Mouse (Mus musculus): ENCODE data around the gene Zfp982. TPM values are rescaled to one million over a fixed set of nuclear protein-coding genes. Genes with fewer than 3 reads are reported as not detected.
"Not testable (repeated sequence)": the region's sequence is repeated elsewhere in the genome, so short reads cannot be mapped to it uniquely, and the experiment has no call there.

Gene Zfp982
- polyA plus RNA-seq, 1 experiment from 2014 or later, result 6.6 TPM

DNA sequence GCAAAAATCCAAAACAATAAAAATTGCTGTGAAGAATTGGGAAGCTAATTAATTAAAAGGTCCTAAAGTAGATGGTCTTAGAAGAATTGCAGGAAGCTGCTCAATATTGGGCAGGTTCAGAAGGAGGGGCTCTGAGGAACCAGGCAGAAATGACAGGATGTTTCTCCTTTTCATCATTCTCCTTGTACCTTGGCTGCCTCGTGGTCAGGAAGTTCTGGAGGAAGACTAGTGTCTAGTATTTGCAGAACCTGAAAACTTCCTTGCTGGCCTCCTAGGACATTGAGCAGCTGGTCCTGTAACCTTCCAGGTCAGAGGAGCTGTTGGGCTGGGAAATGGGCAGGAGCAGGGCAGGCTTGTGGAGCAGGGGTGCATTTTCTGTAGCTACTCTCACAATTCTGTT, 64.7 kb downstream of the Zfp982 start:
- not testable (repeated sequence) for H3K4me3 ChIP-seq (ENCODE audit: low read length); ATAC-seq (ENCODE audit: low FRiP score, low TSS enrichment); H3K36me3 ChIP-seq (ENCODE audit: insufficient read depth, low read length); H3K4me1 ChIP-seq (ENCODE audit: insufficient read depth, low read length); H3K4me2 ChIP-seq (replicated peaks; ENCODE audit: low read depth, low read length); H3K27ac ChIP-seq (ENCODE audit: low read length); H3K9ac ChIP-seq (replicated peaks; ENCODE audit: low read length); H3K27me3 ChIP-seq (ENCODE audit: insufficient read depth, low read length)
- WGBS, result 47% methylated on average over 1 of the region's 1 CpGs
- H3K9me3 ChIP-seq (ENCODE audit: low read length), result 0 out of 2 replicates have a peak, but pooled peaks cover 13% of the 10 kb centered on the region

DNA sequence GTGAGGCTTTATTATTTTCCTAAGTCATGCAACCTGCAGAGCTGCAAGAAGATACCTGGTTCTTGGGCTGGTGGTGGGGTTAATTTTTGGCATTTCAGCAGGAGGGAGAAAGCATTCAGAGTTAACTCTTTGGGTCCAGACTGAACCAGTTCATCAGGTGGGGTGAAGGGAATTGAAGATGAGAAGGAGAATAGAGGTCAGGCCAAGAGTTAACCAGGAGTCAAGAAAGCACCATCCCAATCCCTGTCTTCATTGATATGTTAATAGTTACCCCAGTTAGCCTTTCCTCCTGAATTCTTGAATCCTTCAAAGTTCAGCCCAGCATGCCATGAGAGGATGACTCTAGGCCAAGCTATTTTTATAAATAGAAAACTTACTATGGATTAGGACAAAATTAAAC, 65.8 kb downstream of the Zfp982 start:
- H3K27me3 ChIP-seq (ENCODE audit: insufficient read depth, low read length); H3K9me3 ChIP-seq (ENCODE audit: low read length); ATAC-seq (ENCODE audit: low FRiP score, low TSS enrichment); H3K36me3 ChIP-seq (ENCODE audit: insufficient read depth, low read length); H3K4me2 ChIP-seq (replicated peaks; ENCODE audit: low read depth, low read length); H3K4me3 ChIP-seq (ENCODE audit: low read length); H3K9ac ChIP-seq (replicated peaks; ENCODE audit: low read length); H3K27ac ChIP-seq (ENCODE audit: low read length); H3K4me1 ChIP-seq (ENCODE audit: insufficient read depth, low read length): not testable (repeated sequence)

DNA sequence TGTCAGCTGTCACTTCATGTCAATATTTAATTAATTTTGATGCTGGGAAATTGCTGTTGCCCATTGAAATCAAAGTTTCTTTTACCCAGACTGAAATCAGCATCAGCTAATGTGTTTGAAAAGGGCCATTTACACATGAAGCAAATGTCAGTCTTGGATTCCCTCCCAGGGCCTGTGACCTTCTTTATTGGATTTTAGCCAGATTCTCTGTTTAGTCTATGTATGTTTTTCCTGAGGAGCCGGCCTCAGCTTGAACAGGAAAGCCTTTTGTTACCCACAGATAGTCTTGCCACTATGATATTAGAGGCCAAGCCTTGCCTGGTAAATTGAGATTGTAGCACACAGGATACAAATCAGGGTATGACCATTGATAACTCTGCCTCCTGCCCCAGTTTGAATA, 66.9 kb downstream of the Zfp982 start:
- 62% methylated on average over 1 of the region's 1 CpGs for WGBS
- not testable (repeated sequence) for ATAC-seq (ENCODE audit: low FRiP score, low TSS enrichment); H3K4me2 ChIP-seq (replicated peaks; ENCODE audit: low read depth, low read length); H3K36me3 ChIP-seq (ENCODE audit: insufficient read depth, low read length); H3K4me3 ChIP-seq (ENCODE audit: low read length); H3K9me3 ChIP-seq (ENCODE audit: low read length); H3K27ac ChIP-seq (ENCODE audit: low read length); H3K27me3 ChIP-seq (ENCODE audit: insufficient read depth, low read length); H3K9ac ChIP-seq (replicated peaks; ENCODE audit: low read length); H3K4me1 ChIP-seq (ENCODE audit: insufficient read depth, low read length)

Other genes with a start within 250 kb of the Zfp982 start
- 0.17 and 0.24 TPM in 2 replicates for gene Zfp988, start 186.7 kb upstream of the Zfp982 start, polyA plus RNA-seq (2015; fragmentation: Nextera tagmentation; extraction: Ambion mirVana)
- gene Zfp978, start 131.1 kb upstream of the Zfp982 start, polyA plus RNA-seq (2015; fragmentation: Nextera tagmentation; extraction: Ambion mirVana), result not detected in 2 replicates
- gene Gm16503, start 47.8 kb downstream of the Zfp982 start, polyA plus RNA-seq (2015; fragmentation: Nextera tagmentation; extraction: Ambion mirVana), result 0.35 and 0.46 TPM in 2 replicates
- 0.30 and 0.36 TPM in 2 replicates for gene Zfp985, start 60.9 kb downstream of the Zfp982 start, polyA plus RNA-seq (2015; fragmentation: Nextera tagmentation; extraction: Ambion mirVana)
- gene Zfp979, start 150.1 kb downstream of the Zfp982 start, polyA plus RNA-seq (2015; fragmentation: Nextera tagmentation; extraction: Ambion mirVana), result 4.1 and 4.5 TPM in 2 replicates
- not detected in 2 replicates for gene Zfp534, start 210.1 kb downstream of the Zfp982 start, polyA plus RNA-seq (2015; fragmentation: Nextera tagmentation; extraction: Ambion mirVana)

Data from kidney, embryonic 16.5 days (tissue).